Mouse (Mus musculus) right cerebral cortex, postnatal 4 days (tissue): ENCODE results near the gene Sap18b.
"Not testable (repeated sequence)": the region's sequence is repeated elsewhere in the genome, so short reads cannot be mapped to it uniquely, and the experiment has no call there.

Source experiments
- DNase-seq: peaks from one replicate; pipeline ENCODE4 v3.0.0-alpha.2; 2022

Gene Sap18b

GRCm38 (mm10) chr8:95830144-95830543 is 5.0 kb downstream of the Sap18b start:
- DNase-seq = no peak

GRCm38 (mm10) chr8:95832603-95833434 is 7.7 kb downstream of the Sap18b start:
- DNase-seq = peak; percentile 79

GRCm38 (mm10) chr8:95833435-95833984 is 8.4 kb downstream of the Sap18b start:
- DNase-seq = peak; percentile 17

- DNase-seq = no peak
These were observed 10.7 kb downstream of the Sap18b start for GRCm38 (mm10) chr8:95835891-95836290.

GRCm38 (mm10) chr8:95837266-95837665 is 12.1 kb downstream of the Sap18b start:
- no peak for DNase-seq

- no peak for DNase-seq
These were observed 14.1 kb downstream of the Sap18b start for GRCm38 (mm10) chr8:95839289-95839688.

GRCm38 (mm10) chr8:95841436-95841835 is 16.3 kb downstream of the Sap18b start:
- no peak for DNase-seq

GRCm38 (mm10) chr8:95843968-95844367 is 18.8 kb downstream of the Sap18b start:
- DNase-seq = no peak

GRCm38 (mm10) chr8:95845026-95845425 is 19.9 kb downstream of the Sap18b start:
- no peak for DNase-seq

GRCm38 (mm10) chr8:95848061-95848551 is 23.0 kb downstream of the Sap18b start:
- no peak for DNase-seq

GRCm38 (mm10) chr8:95848734-95849464 is 23.8 kb downstream of the Sap18b start:
- DNase-seq = no peak

GRCm38 (mm10) chr8:95850326-95850725 is 25.2 kb downstream of the Sap18b start:
- DNase-seq = no peak

- no peak for DNase-seq
These were observed 27.1 kb downstream of the Sap18b start for GRCm38 (mm10) chr8:95852290-95852689.

GRCm38 (mm10) chr8:95853102-95853843 is 28.1 kb downstream of the Sap18b start, which contains the start of gene Slc38a7:
Gene Slc38a7 (minus strand): TSS chr8:95853539.
- DNase-seq = peak; percentile 60

GRCm38 (mm10) chr8:95854174-95854573 is 29.0 kb downstream of the Sap18b start:
- DNase-seq = no peak

- not testable (repeated sequence) for DNase-seq
These were observed 38.8 kb downstream of the Sap18b start for GRCm38 (mm10) chr8:95863761-95864440.

- not testable (repeated sequence) for DNase-seq
These were observed 39.7 kb downstream of the Sap18b start for GRCm38 (mm10) chr8:95864851-95865250.

GRCm38 (mm10) chr8:95871690-95872089 is 46.5 kb downstream of the Sap18b start:
- no peak for DNase-seq

GRCm38 (mm10) chr8:95875270-95875669 is 50.1 kb downstream of the Sap18b start:
- no peak for DNase-seq
